Mouse (Mus musculus) intestine, postnatal 0 days (tissue): ENCODE measurements at regions not wholly inside any gene's neighbourhood (a gene's known extent, or its start where the extent isn't known, plus 50 kb on each side); places are given as distances from the start of the nearest gene placed in this dataset.

Experiments
- ATAC-seq: fragments of 200-750 bp; cut with Nextera tagmentation; 2 replicates; pipeline ENCODE4 v1.8.0; 2017; ENCODE audit warnings: mild to moderate bottlenecking, moderate TSS enrichment, moderate library complexity
- H3K27ac ChIP-seq: fragments of 300-500 bp; sonication (generic); 2 replicates; pipeline ENCODE4 v1.5.1; 2014; ENCODE audit warnings: mild to moderate bottlenecking, low read depth, low read length, moderate library complexity
- H3K27me3 ChIP-seq: fragments of 300-500 bp; sonication (generic); replicated peaks from 2 replicates; pipeline ENCODE4 v1.6.1; 2014; ENCODE audit warnings: low read length, mixed read lengths; ENCODE audit not compliant: control insufficient read depth, insufficient read depth
- H3K36me3 ChIP-seq: fragments of 300-500 bp; sonication (generic); 2 replicates; pipeline ENCODE4 v1.6.1; 2014; ENCODE audit warnings: mild to moderate bottlenecking, moderate library complexity; ENCODE audit not compliant: control insufficient read depth, insufficient read depth
- H3K4me1 ChIP-seq: fragments of 300-500 bp; sonication (generic); replicated peaks from 2 replicates; pipeline ENCODE4 v1.6.1; 2014; ENCODE audit warnings: antibody characterized with exemption, low read length, mixed read lengths; ENCODE audit not compliant: control insufficient read depth, insufficient read depth
- H3K4me2 ChIP-seq: fragments of 300-500 bp; sonication (generic); replicated peaks from 2 replicates; pipeline ENCODE4 v1.6.1; 2014; ENCODE audit warnings: low read depth, mild to moderate bottlenecking, moderate library complexity
- H3K4me3 ChIP-seq: fragments of 300-500 bp; sonication (generic); 2 replicates; pipeline ENCODE4 v1.5.1; 2014; ENCODE audit warnings: low read depth, low read length
- H3K9ac ChIP-seq: fragments of 300-500 bp; sonication (generic); 2 replicates; pipeline ENCODE4 v1.6.1; 2014; ENCODE audit warnings: mild to moderate bottlenecking, low read depth, low read length
- H3K9me3 ChIP-seq: fragments of 300-500 bp; sonication (generic); 2 replicates; pipeline ENCODE4 v1.6.1; 2016; ENCODE audit warnings: mixed run types; ENCODE audit not compliant: control insufficient read depth
- CTCF ChIP-seq: sonication (generic); IDR thresholded peaks from 2 replicates; pipeline ENCODE4 v1.5.1; 2016; ENCODE audit warnings: low read depth, mild to moderate bottlenecking, control low read depth, antibody characterized with exemption, moderate library complexity
- WGBS: fragments of 180-500 bp; shearing (Covaris S2); extraction: QIAGEN DNeasy Blood & Tissue Kit; methylation state at CpG from one replicate; pipeline ENCODE4 v1.1.7; 2014; 5-methylcytosine and 5-hydroxymethylcytosine counted together

GRCm38 (mm10) chr4:90799078-90799477 lies 580.5 kb downstream of the Zfp352 start:
- H3K36me3 ChIP-seq: no peaks in the 10 kb centered on the region
- no peak for ATAC-seq
- H3K27ac ChIP-seq: no peak overlapping the region
- H3K9me3 ChIP-seq: no peaks in the 10 kb centered on the region
- H3K4me3 ChIP-seq: no peak overlapping the region
- 70% methylated on average over 1 of the region's 1 CpGs for WGBS
- H3K9ac ChIP-seq: no peak overlapping the region
- no peak for TF ChIP-seq CTCF
- no peaks in the 10 kb centered on the region for H3K27me3 ChIP-seq
- no peaks in the 10 kb centered on the region for H3K4me1 ChIP-seq
- H3K4me2 ChIP-seq: no peak overlapping the region

- no peaks in the 10 kb centered on the region for H3K4me1 ChIP-seq
- no peak for TF ChIP-seq CTCF
- WGBS: 82% methylated on average over 3 of the region's 3 CpGs
- H3K4me3 ChIP-seq: no peak overlapping the region
- no peaks in the 10 kb centered on the region for H3K36me3 ChIP-seq
- ATAC-seq: no peak
- H3K9ac ChIP-seq: no peak overlapping the region
- no peaks in the 10 kb centered on the region for H3K9me3 ChIP-seq
- H3K4me2 ChIP-seq: no peak overlapping the region
- H3K27ac ChIP-seq: no peak overlapping the region
- no peaks in the 10 kb centered on the region for H3K27me3 ChIP-seq
Measured at GRCm38 (mm10) chr4:90798637-90799036, 580.0 kb downstream of the Zfp352 start.

GRCm38 (mm10) chr4:90797472-90797871 lies 578.9 kb downstream of the Zfp352 start:
- TF ChIP-seq CTCF: no peak
- Histone ChIP-seq H3K9me3 (no peaks in the 10 kb centered on the region), H3K27ac (no peak overlapping the region), H3K4me1 (no peaks in the 10 kb centered on the region), H3K9ac (no peak overlapping the region), H3K4me2 (no peak overlapping the region), H3K27me3 (no peaks in the 10 kb centered on the region), H3K4me3 (no peak overlapping the region), H3K36me3 (no peaks in the 10 kb centered on the region)
- ATAC-seq: no peak
- 67% methylated on average over 8 of the region's 8 CpGs for WGBS
